Mouse (Mus musculus) hindbrain, embryonic 11.5 days (tissue): ENCODE measurements around the gene Asic2. TPM values are rescaled to one million over a fixed set of nuclear protein-coding genes. Genes with fewer than 3 reads are reported as not detected.

Experiments used
- ATAC-seq: fragments of 200-750 bp; cut with Nextera tagmentation; 2 replicates; pipeline ENCODE4 v1.8.0; 2017; ENCODE audit warnings: mild to moderate bottlenecking, moderate TSS enrichment, moderate library complexity; ENCODE audit not compliant: low FRiP score
- DNase-seq: peaks from one replicate; pipeline ENCODE4 v3.0.0-alpha.2; 2015; ENCODE audit warnings: low spot score
- H3K27ac ChIP-seq: fragments of 300-500 bp; sonication (generic); 2 replicates; pipeline ENCODE4 v1.5.1; 2014; ENCODE audit warnings: mild to moderate bottlenecking, low read depth, low read length
- H3K27me3 ChIP-seq: fragments of 300-500 bp; sonication (generic); 2 replicates; pipeline ENCODE4 v1.6.1; 2014; ENCODE audit warnings: mild to moderate bottlenecking, low read length, moderate library complexity, mixed read lengths; ENCODE audit not compliant: control insufficient read depth, insufficient read depth
- H3K36me3 ChIP-seq: fragments of 300-500 bp; sonication (generic); 2 replicates; pipeline ENCODE4 v1.6.1; 2014; ENCODE audit warnings: mild to moderate bottlenecking, low read length, moderate library complexity, mixed read lengths; ENCODE audit not compliant: control insufficient read depth, insufficient read depth
- H3K4me1 ChIP-seq: fragments of 300-500 bp; sonication (generic); replicated peaks from 2 replicates; pipeline ENCODE4 v1.6.1; 2014; ENCODE audit warnings: low read length, mixed read lengths; ENCODE audit not compliant: control insufficient read depth, insufficient read depth
- H3K4me2 ChIP-seq: fragments of 300-500 bp; sonication (generic); replicated peaks from 2 replicates; pipeline ENCODE4 v1.6.1; 2014; ENCODE audit warnings: mild to moderate bottlenecking, low read depth, low read length
- H3K4me3 ChIP-seq: fragments of 300-500 bp; sonication (generic); 2 replicates; pipeline ENCODE4 v1.5.1; 2014; ENCODE audit warnings: low read depth, low read length
- H3K9ac ChIP-seq: fragments of 300-500 bp; sonication (generic); 2 replicates; pipeline ENCODE4 v1.6.1; 2014; ENCODE audit warnings: low read depth, low read length
- H3K9me3 ChIP-seq: fragments of 300-500 bp; sonication (generic); 2 replicates; pipeline ENCODE4 v1.6.1; 2016; ENCODE audit warnings: low read length; ENCODE audit not compliant: control insufficient read depth
- WGBS: fragments of 180-500 bp; shearing (Covaris S2); extraction: QIAGEN DNeasy Blood & Tissue Kit; methylation state at CpG from one replicate; pipeline ENCODE4 v1.1.7; 2014; 5-methylcytosine and 5-hydroxymethylcytosine counted together
- polyA plus RNA-seq: library from polyadenylated mRNA; unstranded; fragments of >200 nt; fragmentation: Nextera tagmentation; extraction: Ambion mirVana; gene quantifications from 2 replicates; pipeline ENCODE4 v1.2.1, GENCODE M21; 2014

Asic2 gene
- polyA plus RNA-seq, 1 experiment from 2014 or later = 1.7 TPM

- no peak overlapping the region for H3K4me2 ChIP-seq
- H3K4me3 ChIP-seq = no peak overlapping the region
- H3K36me3 ChIP-seq = no peaks in the 10 kb centered on the region
- no peaks in the 10 kb centered on the region for H3K4me1 ChIP-seq
- no peak overlapping the region for H3K27ac ChIP-seq
- DNase-seq = no peak
- 89% methylated on average over 8 of the region's 8 CpGs for WGBS
- no peaks in the 10 kb centered on the region for H3K27me3 ChIP-seq
- no peak overlapping the region for H3K9ac ChIP-seq
- no peaks in the 10 kb centered on the region for H3K9me3 ChIP-seq
- no peak for ATAC-seq
These were observed 645.8 kb downstream of the Asic2 start for GRCm38 (mm10) chr11:81322466-81322865.

- no peaks in the 10 kb centered on the region for H3K36me3 ChIP-seq
- WGBS = 60% methylated on average over 3 of the region's 3 CpGs
- DNase-seq (no peak), ATAC-seq (no peak)
- no peak overlapping the region for H3K9ac ChIP-seq
- H3K27ac ChIP-seq = no peak overlapping the region
- H3K9me3 ChIP-seq = no peaks in the 10 kb centered on the region
- no peaks in the 10 kb centered on the region for H3K4me1 ChIP-seq
- H3K27me3 ChIP-seq = no peaks in the 10 kb centered on the region
- no peak overlapping the region for H3K4me2 ChIP-seq
- H3K4me3 ChIP-seq = no peak overlapping the region
These were observed 678.2 kb downstream of the Asic2 start for GRCm38 (mm10) chr11:81290041-81290440.

- 46% methylated on average over 6 of the region's 6 CpGs for WGBS
- DNase-seq = no peak
These were observed 685.1 kb downstream of the Asic2 start for GRCm38 (mm10) chr11:81283185-81283584.

GRCm38 (mm10) chr11:81280070-81280469 is 688.2 kb downstream of the Asic2 start:
- peaks cover 4% of the 10 kb centered on the region; the same call in 1 of the 2 replicates for H3K27me3 ChIP-seq
- WGBS = 11% methylated on average over 2 of the region's 2 CpGs
- ATAC-seq (no peak), DNase-seq (no peak)
- H3K27ac ChIP-seq = no peak overlapping the region
- H3K9me3 ChIP-seq = no peaks in the 10 kb centered on the region
- no peak overlapping the region for H3K9ac ChIP-seq
- no peaks in the 10 kb centered on the region for H3K4me1 ChIP-seq
- no peak overlapping the region for H3K4me2 ChIP-seq
- H3K4me3 ChIP-seq = no peak overlapping the region
- H3K36me3 ChIP-seq = no peaks in the 10 kb centered on the region

More at GRCm38 (mm10) chr11:81283185-81283584, 685.1 kb downstream of the Asic2 start:
- Histone ChIP-seq H3K27ac (no peak overlapping the region), H3K4me3 (no peak overlapping the region), H3K4me1 (no peaks in the 10 kb centered on the region), H3K27me3 (peaks cover 4% of the 10 kb centered on the region; the same call in 1 of the 2 replicates), H3K4me2 (no peak overlapping the region), H3K36me3 (no peaks in the 10 kb centered on the region), H3K9me3 (no peaks in the 10 kb centered on the region), H3K9ac (no peak overlapping the region)
- ATAC-seq = no peak

- H3K4me3 ChIP-seq = no peak overlapping the region
- DNase-seq (no peak), ATAC-seq (no peak)
- no peaks in the 10 kb centered on the region for H3K4me1 ChIP-seq
- no peak overlapping the region for H3K4me2 ChIP-seq
- no peaks in the 10 kb centered on the region for H3K36me3 ChIP-seq
- H3K9me3 ChIP-seq = no peaks in the 10 kb centered on the region
- WGBS = 52% methylated on average over 5 of the region's 5 CpGs
- no peak overlapping the region for H3K27ac ChIP-seq
- H3K27me3 ChIP-seq = peaks cover 4% of the 10 kb centered on the region; the same call in 1 of the 2 replicates
- no peak overlapping the region for H3K9ac ChIP-seq
These were observed 690.9 kb downstream of the Asic2 start for GRCm38 (mm10) chr11:81277406-81277805.

GRCm38 (mm10) chr11:81272677-81273418 is 695.4 kb downstream of the Asic2 start:
- ATAC-seq (no peak), DNase-seq (no peak)
- Histone ChIP-seq H3K9ac (no peak overlapping the region), H3K36me3 (no peaks in the 10 kb centered on the region), H3K27me3 (no peaks in the 10 kb centered on the region), H3K9me3 (no peaks in the 10 kb centered on the region), H3K27ac (no peak overlapping the region), H3K4me1 (no peaks in the 10 kb centered on the region), H3K4me2 (no peak overlapping the region), H3K4me3 (no peak overlapping the region)
- 93% methylated on average over 16 of the region's 16 CpGs for WGBS

- no peaks in the 10 kb centered on the region for H3K4me1 ChIP-seq
- H3K9me3 ChIP-seq = no peaks in the 10 kb centered on the region
- no peak overlapping the region for H3K4me3 ChIP-seq
- no peak overlapping the region for H3K4me2 ChIP-seq
- DNase-seq (no peak), ATAC-seq (no peak)
- no peaks in the 10 kb centered on the region for H3K27me3 ChIP-seq
- no peaks in the 10 kb centered on the region for H3K36me3 ChIP-seq
- H3K27ac ChIP-seq = no peak overlapping the region
- no peak overlapping the region for H3K9ac ChIP-seq
- WGBS = 86% methylated on average over 1 of the region's 1 CpGs
These were observed 696.8 kb downstream of the Asic2 start for GRCm38 (mm10) chr11:81271422-81271821.

GRCm38 (mm10) chr11:81270518-81270917 is 697.7 kb downstream of the Asic2 start:
- no peaks in the 10 kb centered on the region for H3K4me1 ChIP-seq
- 73% methylated on average over 7 of the region's 7 CpGs for WGBS
- no peak overlapping the region for H3K27ac ChIP-seq
- H3K4me2 ChIP-seq = no peak overlapping the region
- ATAC-seq = no peak
- H3K9me3 ChIP-seq = no peaks in the 10 kb centered on the region
- DNase-seq = no peak
- H3K9ac ChIP-seq = no peak overlapping the region
- no peak overlapping the region for H3K4me3 ChIP-seq
- H3K36me3 ChIP-seq = no peaks in the 10 kb centered on the region
- no peaks in the 10 kb centered on the region for H3K27me3 ChIP-seq

- Histone ChIP-seq H3K4me2 (no peak overlapping the region), H3K9ac (no peak overlapping the region), H3K4me1 (no peaks in the 10 kb centered on the region), H3K36me3 (no peaks in the 10 kb centered on the region), H3K27me3 (no peaks in the 10 kb centered on the region), H3K27ac (no peak overlapping the region), H3K9me3 (no peaks in the 10 kb centered on the region), H3K4me3 (no peak overlapping the region)
- 81% methylated on average over 2 of the region's 2 CpGs for WGBS
- ATAC-seq = no peak
- no peak for DNase-seq
These were observed 704.5 kb downstream of the Asic2 start for GRCm38 (mm10) chr11:81263757-81264156.
